Mouse (Mus musculus) regulatory T cell (primary cell): ENCODE measurements around the gene S100a2.

ENCODE experiments used
- in situ Hi-C: fragments of 300-600 bp; cut with MboI, MseI; formaldehyde crosslinking; loops from one replicate; pipeline ENCODE4 v1.15.1; 2025; ENCODE audit warnings: high pct_unique_total_duplicates

S100a2 gene

DNA sequence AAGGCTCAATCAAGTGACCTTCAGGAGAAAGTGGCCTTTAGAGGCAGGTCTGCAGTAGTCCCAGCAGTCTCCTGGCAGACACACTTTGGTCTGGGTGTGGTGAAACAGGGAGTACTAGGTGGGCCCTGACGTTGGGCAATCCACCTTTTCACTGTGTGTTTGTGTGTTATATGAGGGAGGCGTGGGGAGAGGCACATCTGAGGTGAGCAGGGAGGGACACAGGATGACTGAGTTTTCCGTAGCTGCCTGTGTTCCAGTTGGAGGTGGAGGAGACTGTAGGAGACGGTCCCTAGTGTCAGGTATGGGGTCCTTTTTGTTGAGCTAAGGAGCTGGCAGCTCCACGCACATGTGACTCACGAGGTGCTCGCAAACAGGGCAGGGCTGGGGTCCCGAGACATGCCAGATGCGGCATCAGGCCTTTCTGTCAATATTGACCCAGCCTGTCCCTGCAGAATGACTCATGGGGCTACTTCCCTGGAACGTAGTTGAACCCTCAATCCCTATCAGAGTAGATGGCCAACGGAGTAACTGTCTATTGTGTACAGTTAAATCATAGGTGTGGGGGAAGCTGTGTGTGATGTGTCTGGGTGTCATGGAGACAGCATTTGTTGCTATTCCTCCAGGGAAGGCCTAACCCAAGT lies 24.7 kb downstream of the S100a2 start:
- in situ Hi-C loops, result loop anchor here (5.0 kb wide), 2 partner anchors 32 to 87 kb away; partner anchors contain the start of gene S100a14

- in situ Hi-C loops, result loop anchor here (5.0 kb wide), 1 partner anchor 33 kb away; no protein-coding TSS in a partner anchor
These were observed 25.4 kb downstream of the S100a2 start for GRCm38 (mm10) chr3:90615415-90615814.

GRCm38 (mm10) chr3:90615911-90616310 lies 25.9 kb downstream of the S100a2 start:
- in situ Hi-C loops, result loop anchor here (5.0 kb wide), 1 partner anchor 34 kb away; no protein-coding TSS in a partner anchor

DNA sequence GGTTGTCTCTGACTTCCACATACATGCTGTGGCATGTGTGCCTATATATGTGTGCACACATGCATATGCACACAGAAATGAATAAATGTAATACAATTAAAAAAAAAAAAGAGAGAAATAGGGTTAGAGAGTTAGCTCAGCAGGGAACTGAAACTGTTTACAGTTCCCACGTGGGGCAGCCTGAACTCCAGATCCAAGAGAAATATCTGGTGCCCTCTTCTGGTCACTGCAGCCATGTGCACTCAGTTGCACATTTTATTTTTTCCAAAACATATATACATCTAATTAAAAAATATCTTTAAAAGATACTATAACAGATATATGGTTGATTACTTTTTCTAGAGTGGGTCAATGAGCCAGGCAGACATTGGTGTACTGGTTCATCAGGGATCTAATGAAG lies 27.5 kb downstream of the S100a2 start:
- in situ Hi-C loops, result loop anchor here (5.0 kb wide), 1 partner anchor 35 kb away; no protein-coding TSS in a partner anchor

DNA sequence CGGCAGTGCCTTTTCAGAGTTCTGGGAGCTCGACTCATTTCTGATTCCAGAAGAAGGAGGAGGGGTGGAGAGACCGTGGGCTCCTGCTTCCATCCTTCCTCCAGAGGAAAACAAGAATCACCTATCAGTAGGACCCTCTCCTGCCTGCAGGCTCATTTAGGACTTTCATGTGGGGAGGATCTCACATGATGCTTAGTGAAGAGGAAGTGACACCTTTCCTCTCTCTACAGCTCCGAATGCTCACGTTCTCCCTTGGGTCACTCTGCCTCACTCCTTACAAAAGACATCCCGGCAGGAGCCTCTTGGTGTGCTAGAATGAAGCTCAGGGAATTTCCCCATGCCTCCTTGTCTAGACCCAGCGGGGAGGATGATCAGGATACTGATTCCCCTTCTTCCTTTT lies 31.5 kb downstream of the S100a2 start:
- in situ Hi-C loops, result loop anchor here (10.0 kb wide), 1 partner anchor 217 kb away; no protein-coding TSS in a partner anchor

- in situ Hi-C loops, result loop anchor here (10.0 kb wide), 1 partner anchor 219 kb away; no protein-coding TSS in a partner anchor
These were observed 33.5 kb downstream of the S100a2 start for GRCm38 (mm10) chr3:90623435-90624071.

DNA sequence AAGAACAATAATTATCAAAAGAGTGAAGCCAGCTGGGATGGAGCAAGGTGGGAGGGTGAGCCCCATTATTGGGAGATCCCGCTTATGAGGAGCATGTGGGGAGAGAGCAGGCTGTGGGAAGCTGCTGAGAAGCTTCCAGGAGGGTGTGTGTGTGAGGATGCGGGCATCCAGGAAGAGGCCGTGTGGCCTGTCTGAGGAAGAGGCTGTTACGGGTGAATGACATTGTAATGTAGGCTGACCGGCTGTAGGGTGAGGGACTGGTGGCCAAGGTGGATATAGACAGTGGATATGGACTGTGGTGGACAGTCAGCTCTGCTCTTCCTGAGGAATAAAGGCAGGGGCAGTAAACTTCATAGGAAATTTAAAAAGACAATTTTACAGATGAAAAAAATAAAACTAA lies 35.4 kb downstream of the S100a2 start:
- in situ Hi-C loops, result loop anchor here (10.0 kb wide), 1 partner anchor 221 kb away; no protein-coding TSS in a partner anchor

DNA sequence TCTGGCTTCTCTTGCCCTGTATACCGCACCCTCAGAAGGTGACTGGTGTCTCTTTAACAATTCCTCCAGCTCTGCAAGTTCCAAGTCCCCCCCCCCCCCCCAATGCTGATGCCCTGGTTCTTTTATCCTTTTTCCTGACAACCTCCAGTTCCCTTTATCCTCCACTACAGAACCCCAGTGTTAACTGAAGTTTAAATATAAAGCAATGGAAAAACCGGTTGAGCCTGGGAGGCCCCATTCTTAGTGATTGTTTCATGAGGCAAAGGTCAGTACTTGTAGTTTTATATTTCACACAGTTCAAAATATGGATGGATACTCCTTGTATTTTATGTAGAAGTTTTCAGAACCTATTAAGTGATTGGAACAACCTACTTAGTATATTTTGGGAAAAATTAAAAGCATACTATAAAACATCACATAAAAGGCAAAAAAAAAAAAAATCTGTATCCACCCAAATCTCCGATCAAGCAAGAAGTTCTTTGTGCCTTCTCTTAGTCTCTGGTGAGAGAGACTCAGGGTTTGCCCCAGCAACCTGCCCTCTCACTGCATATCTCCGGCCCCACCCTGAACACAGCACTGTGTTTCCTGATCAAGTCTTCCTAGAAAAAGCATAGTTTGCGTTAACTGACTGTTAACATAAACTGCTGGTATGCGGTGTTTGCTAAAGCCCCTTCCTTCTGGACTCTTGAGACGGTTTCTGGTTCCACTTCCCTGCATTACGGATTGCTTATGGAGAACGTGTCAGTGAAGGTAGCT lies 36.4 kb downstream of the S100a2 start:
- in situ Hi-C loops, result loop anchor here (10.0 kb wide), 1 partner anchor 222 kb away; no protein-coding TSS in a partner anchor

DNA sequence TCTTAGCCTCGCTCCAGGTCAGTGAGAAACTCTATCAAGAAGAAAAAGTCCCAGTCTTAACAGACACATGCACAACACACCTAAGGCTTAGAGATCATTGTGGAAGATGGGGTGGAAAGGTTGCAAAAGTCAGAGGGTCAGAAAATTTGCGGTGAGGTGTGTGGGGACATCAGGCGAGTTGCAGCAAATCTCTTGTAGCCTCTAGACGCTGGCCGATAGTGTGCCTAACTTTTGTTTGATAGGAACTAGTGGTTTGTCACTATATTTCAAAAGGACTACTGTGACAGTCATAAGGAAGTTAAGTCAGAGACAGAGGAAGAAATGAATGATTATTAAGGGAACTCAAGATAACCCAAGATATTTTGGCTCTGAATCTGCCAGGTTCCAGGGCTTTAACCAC lies 37.3 kb downstream of the S100a2 start:
- in situ Hi-C loops, result loop anchor here (10.0 kb wide), 1 partner anchor 223 kb away; no protein-coding TSS in a partner anchor

DNA sequence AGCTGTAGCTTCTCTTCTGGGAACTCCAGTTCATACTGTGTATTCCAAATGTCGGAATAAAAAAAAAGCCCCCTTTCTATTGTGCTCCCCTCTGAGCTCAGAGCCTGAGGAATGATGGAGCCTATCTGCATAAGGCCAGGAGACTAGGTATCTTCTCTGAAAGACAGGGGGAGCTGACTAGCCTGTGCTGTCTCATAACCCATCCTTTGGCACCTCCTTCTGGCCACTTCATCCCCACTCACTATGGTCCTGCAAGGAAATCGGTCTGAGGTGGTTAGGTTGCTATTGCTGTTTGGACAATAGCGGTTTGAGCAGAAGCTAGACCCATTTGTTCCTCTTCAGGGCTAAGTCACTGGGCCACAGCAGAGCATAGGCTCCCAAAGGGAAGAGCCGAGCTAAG lies 37.8 kb downstream of the S100a2 start:
- in situ Hi-C loops, result loop anchor here (10.0 kb wide), 1 partner anchor 223 kb away; no protein-coding TSS in a partner anchor

GRCm38 (mm10) chr3:90629298-90629697 lies 39.3 kb downstream of the S100a2 start:
- in situ Hi-C loops, result loop anchor here (10.0 kb wide), 1 partner anchor 224 kb away; no protein-coding TSS in a partner anchor

DNA sequence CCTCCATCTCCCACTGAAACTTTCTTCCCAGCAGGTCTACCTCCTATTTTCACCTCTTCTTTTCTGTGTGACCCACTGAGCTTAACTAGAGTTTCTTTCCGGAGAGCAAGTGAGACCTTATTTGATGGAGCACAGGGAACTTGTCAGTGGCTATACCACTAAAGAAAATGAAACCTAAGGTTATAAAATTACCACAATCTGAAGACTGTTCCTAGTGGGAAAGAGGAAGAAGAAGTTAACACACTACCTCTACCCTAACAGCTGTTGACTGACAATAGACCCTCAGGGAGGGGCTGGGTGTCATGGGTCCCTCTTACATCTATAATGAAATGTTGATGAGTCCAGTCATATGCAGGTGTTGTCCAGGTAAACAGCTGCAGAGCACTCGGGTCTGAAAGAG lies 41.9 kb downstream of the S100a2 start:
- in situ Hi-C loops, result no loop called here

- in situ Hi-C loops, result no loop called here
These were observed 48.6 kb downstream of the S100a2 start for GRCm38 (mm10) chr3:90638511-90639275.

DNA sequence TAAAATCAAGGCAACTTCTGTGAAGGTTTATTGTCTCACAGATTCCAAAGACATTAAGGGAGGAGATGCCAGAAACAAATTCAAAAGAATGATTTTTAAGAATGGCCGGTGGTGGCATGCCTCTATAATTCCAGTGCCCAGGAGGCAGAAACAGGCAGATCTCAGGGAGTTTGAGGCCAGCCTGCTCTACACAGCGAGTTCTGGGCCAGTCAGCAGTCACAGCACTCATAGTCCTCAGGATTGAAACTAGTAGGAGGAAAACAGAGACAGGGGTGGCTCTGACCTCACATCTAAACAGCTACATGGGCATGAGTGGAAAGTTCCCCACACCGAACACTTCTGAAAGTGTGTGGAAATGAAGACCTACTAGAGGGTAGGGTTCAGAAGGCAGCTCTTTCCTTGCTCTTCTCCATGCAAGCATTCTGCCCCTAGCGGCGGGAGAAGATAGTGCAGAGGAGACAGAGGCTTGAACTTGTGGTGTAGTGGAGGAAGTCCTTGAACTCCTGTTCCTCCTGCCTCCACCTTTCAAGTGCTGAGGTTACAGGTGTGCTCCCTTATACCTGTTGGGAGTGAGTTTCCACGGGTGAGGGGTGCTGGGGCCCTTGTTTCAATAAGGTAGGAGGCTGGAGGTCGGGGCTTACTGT lies 49.6 kb downstream of the S100a2 start:
- in situ Hi-C loops, result loop anchor here (10.0 kb wide), 1 partner anchor 125 kb away; the partner anchor contains the start of genes S100a1 and S100a13

DNA sequence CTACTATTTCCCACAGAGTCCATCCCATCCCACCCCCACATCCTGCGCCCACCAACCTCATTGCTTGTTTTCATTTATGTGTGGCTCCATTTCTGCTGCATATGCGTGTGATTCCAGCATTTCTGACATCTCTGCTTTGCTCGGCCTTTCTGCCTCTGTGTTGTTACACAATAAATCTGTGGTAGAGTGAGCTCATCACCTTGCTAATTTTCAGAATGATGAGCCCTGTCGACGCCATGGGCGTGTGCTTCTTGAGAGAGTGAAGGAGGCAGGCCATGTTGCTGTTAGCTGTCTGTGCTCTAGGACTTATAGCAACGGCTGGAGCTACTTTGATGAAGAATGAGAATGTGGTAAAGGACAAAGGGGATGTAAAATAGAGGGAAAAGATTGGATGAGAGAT lies 50.9 kb downstream of the S100a2 start:
- in situ Hi-C loops, result loop anchor here (10.0 kb wide), 1 partner anchor 126 kb away; the partner anchor contains the start of genes S100a1 and S100a13
